Mouse (Mus musculus) limb, embryonic 13.5 days (tissue): ENCODE data around the gene Tmem54. TPM values are rescaled to one million over a fixed set of nuclear protein-coding genes. Genes with fewer than 3 reads are reported as not detected.

Experiments
- ATAC-seq: fragments of 200-750 bp; cut with Nextera tagmentation; 2 replicates; pipeline ENCODE4 v1.8.0; 2017; ENCODE audit warnings: low read depth, moderate number of reproducible peaks, moderate TSS enrichment; ENCODE audit not compliant: low FRiP score
- H3K27ac ChIP-seq: fragments of 300-500 bp; sonication (generic); 2 replicates; pipeline ENCODE4 v1.5.1; 2015; ENCODE audit warnings: inconsistent platforms, mild to moderate bottlenecking, moderate library complexity
- H3K27me3 ChIP-seq: fragments of 300-500 bp; sonication (generic); 2 replicates; pipeline ENCODE4 v1.6.1; 2015; ENCODE audit warnings: mild to moderate bottlenecking, inconsistent platforms
- H3K36me3 ChIP-seq: fragments of 300-500 bp; sonication (generic); 2 replicates; pipeline ENCODE4 v1.6.1; 2015; ENCODE audit warnings: inconsistent platforms, mild to moderate bottlenecking, moderate library complexity
- H3K4me1 ChIP-seq: fragments of 300-500 bp; sonication (generic); 2 replicates; pipeline ENCODE4 v1.6.1; 2015; ENCODE audit warnings: inconsistent platforms
- H3K4me2 ChIP-seq: fragments of 300-500 bp; sonication (generic); replicated peaks from 2 replicates; pipeline ENCODE4 v1.6.1; 2015; ENCODE audit warnings: inconsistent platforms, mild to moderate bottlenecking, moderate library complexity
- H3K4me3 ChIP-seq: fragments of 300-500 bp; sonication (generic); 2 replicates; pipeline ENCODE4 v1.5.1; 2015; ENCODE audit warnings: moderate library complexity, mild to moderate bottlenecking, inconsistent platforms
- H3K9ac ChIP-seq: fragments of 300-500 bp; sonication (generic); 2 replicates; pipeline ENCODE4 v1.6.1; 2015; ENCODE audit warnings: mild to moderate bottlenecking, inconsistent platforms
- H3K9me3 ChIP-seq: fragments of 300-500 bp; sonication (generic); 2 replicates; pipeline ENCODE4 v1.6.1; 2016; ENCODE audit warnings: inconsistent platforms
- whole genome bisulfite sequencing: fragments of 180-500 bp; shearing (Covaris S2); methylation state at CpG from one replicate; pipeline ENCODE4 v1.1.7; 2015; 5-methylcytosine and 5-hydroxymethylcytosine counted together
- polyA plus RNA-seq: library from polyadenylated mRNA; unstranded; fragments of >200 nt; fragmentation: Nextera tagmentation; extraction: Ambion mirVana; gene quantifications from 2 replicates; pipeline ENCODE4 v1.2.1, GENCODE M21; 2015

Tmem54 gene
- 5.0 and 5.6 TPM in 2 replicates for polyA plus RNA-seq

GRCm38 (mm10) chr4:129105356-129105755 lies at the start of gene Tmem54:
Gene Tmem54, plus strand, starts transcription at chr4:129105548.
- H3K9me3 ChIP-seq, result no peaks in the 10 kb centered on the region
- no peak for ATAC-seq
- peaks cover 56% of the 10 kb centered on the region for H3K27me3 ChIP-seq
- peak within 1 kb of the TSS; percentile 34 for H3K4me3 ChIP-seq
- H3K27ac ChIP-seq, result no peak within 1 kb of the TSS
- H3K9ac ChIP-seq, result peak within 1 kb of the TSS; percentile 52
- H3K4me1 ChIP-seq, result peaks cover 5% of the 10 kb centered on the region; the same call in 1 of the 2 replicates
- H3K36me3 ChIP-seq, result no peaks in the 10 kb centered on the region
- 1% methylated on average over 40 of the region's 40 CpGs for WGBS
- peak within 1 kb of the TSS; percentile 61 for H3K4me2 ChIP-seq

- H3K9ac ChIP-seq, result no peak overlapping the region
These were observed 49.8 kb upstream of the Tmem54 start for GRCm38 (mm10) chr4:129055562-129055961.

GRCm38 (mm10) chr4:129057533-129058206 lies 47.7 kb upstream of the Tmem54 start:
- no peaks in the 10 kb centered on the region for H3K36me3 ChIP-seq
- peak overlapping the region; percentile 91 for H3K4me3 ChIP-seq
- H3K4me1 ChIP-seq, result peaks cover 10% of the 10 kb centered on the region
- 5% methylated on average over 33 of the region's 44 CpGs for WGBS
- peak overlapping the region; percentile 84 for H3K27ac ChIP-seq
- ATAC-seq, result peak; percentile 96
- peak overlapping the region; percentile 90 for H3K9ac ChIP-seq
- H3K9me3 ChIP-seq, result no peaks in the 10 kb centered on the region
- peak overlapping the region; percentile 100 for H3K4me2 ChIP-seq
- H3K27me3 ChIP-seq, result no peaks in the 10 kb centered on the region

More at GRCm38 (mm10) chr4:129055562-129055961, 49.8 kb upstream of the Tmem54 start:
- WGBS, result 85% methylated on average over 5 of the region's 5 CpGs
- peaks cover 17% of the 10 kb centered on the region for H3K27me3 ChIP-seq
- no peak overlapping the region for H3K4me2 ChIP-seq
- no peak overlapping the region for H3K27ac ChIP-seq
- H3K4me3 ChIP-seq, result no peak overlapping the region
- ATAC-seq, result no peak
- H3K4me1 ChIP-seq, result peaks cover 10% of the 10 kb centered on the region
- no peaks in the 10 kb centered on the region for H3K36me3 ChIP-seq
- H3K9me3 ChIP-seq, result no peaks in the 10 kb centered on the region

- no peaks in the 10 kb centered on the region for H3K36me3 ChIP-seq
- under 1% methylated on average over 85 of the region's 107 CpGs for WGBS
- H3K4me2 ChIP-seq, result peak within 1 kb of the TSS; percentile 100
- H3K9me3 ChIP-seq, result no peaks in the 10 kb centered on the region
- peak within 1 kb of the TSS; percentile 91 for H3K4me3 ChIP-seq
- H3K4me1 ChIP-seq, result peaks cover 10% of the 10 kb centered on the region
- ATAC-seq, result peak; percentile 46
- no peaks in the 10 kb centered on the region for H3K27me3 ChIP-seq
- H3K27ac ChIP-seq, result peak within 1 kb of the TSS; percentile 84
- peak within 1 kb of the TSS; percentile 90 for H3K9ac ChIP-seq
These were observed 46.9 kb upstream of the Tmem54 start, which contains the start of gene Rnf19b for GRCm38 (mm10) chr4:129058207-129059092. Gene Rnf19b, plus strand, starts transcription at chr4:129058271.

GRCm38 (mm10) chr4:129059125-129059551 lies 46.2 kb upstream of the Tmem54 start:
- no peak for ATAC-seq
- H3K27ac ChIP-seq, result peak overlapping the region; percentile 84; the same call in 1 of the 2 replicates
- WGBS, result 2% methylated on average over 13 of the region's 13 CpGs

GRCm38 (mm10) chr4:129059922-129060321 lies 45.4 kb upstream of the Tmem54 start:
- Histone ChIP-seq H3K9ac (peak overlapping the region; percentile 90; the same call in 1 of the 2 replicates), H3K27me3 (no peaks in the 10 kb centered on the region), H3K4me1 (peaks cover 10% of the 10 kb centered on the region), H3K36me3 (no peaks in the 10 kb centered on the region), H3K4me2 (peak overlapping the region; percentile 100), H3K9me3 (no peaks in the 10 kb centered on the region), H3K4me3 (peak overlapping the region; percentile 91), H3K27ac (no peak overlapping the region)
- ATAC-seq, result no peak
- WGBS, result 32% methylated on average over 4 of the region's 4 CpGs

More at GRCm38 (mm10) chr4:129059125-129059551, 46.2 kb upstream of the Tmem54 start:
- Histone ChIP-seq H3K9ac (peak overlapping the region; percentile 90), H3K36me3 (no peaks in the 10 kb centered on the region), H3K9me3 (no peaks in the 10 kb centered on the region), H3K4me1 (peaks cover 10% of the 10 kb centered on the region), H3K27me3 (no peaks in the 10 kb centered on the region), H3K4me2 (peak overlapping the region; percentile 100), H3K4me3 (peak overlapping the region; percentile 91)

GRCm38 (mm10) chr4:129061486-129061885 lies 43.9 kb upstream of the Tmem54 start:
- 85% methylated on average over 1 of the region's 1 CpGs for WGBS

GRCm38 (mm10) chr4:129062281-129063075 lies 42.9 kb upstream of the Tmem54 start:
- Histone ChIP-seq H3K27me3 (no peaks in the 10 kb centered on the region), H3K4me1 (peaks cover 10% of the 10 kb centered on the region), H3K27ac (no peak overlapping the region), H3K9me3 (no peaks in the 10 kb centered on the region), H3K4me3 (no peak overlapping the region), H3K4me2 (no peak overlapping the region), H3K9ac (no peak overlapping the region), H3K36me3 (no peaks in the 10 kb centered on the region)
- WGBS, result 86% methylated on average over 3 of the region's 3 CpGs
- no peak for ATAC-seq

More at GRCm38 (mm10) chr4:129061486-129061885, 43.9 kb upstream of the Tmem54 start:
- Histone ChIP-seq H3K9me3 (no peaks in the 10 kb centered on the region), H3K27me3 (no peaks in the 10 kb centered on the region), H3K27ac (no peak overlapping the region), H3K36me3 (no peaks in the 10 kb centered on the region), H3K4me1 (peaks cover 10% of the 10 kb centered on the region), H3K9ac (no peak overlapping the region), H3K4me2 (no peak overlapping the region), H3K4me3 (no peak overlapping the region)
- ATAC-seq, result no peak

DNA sequence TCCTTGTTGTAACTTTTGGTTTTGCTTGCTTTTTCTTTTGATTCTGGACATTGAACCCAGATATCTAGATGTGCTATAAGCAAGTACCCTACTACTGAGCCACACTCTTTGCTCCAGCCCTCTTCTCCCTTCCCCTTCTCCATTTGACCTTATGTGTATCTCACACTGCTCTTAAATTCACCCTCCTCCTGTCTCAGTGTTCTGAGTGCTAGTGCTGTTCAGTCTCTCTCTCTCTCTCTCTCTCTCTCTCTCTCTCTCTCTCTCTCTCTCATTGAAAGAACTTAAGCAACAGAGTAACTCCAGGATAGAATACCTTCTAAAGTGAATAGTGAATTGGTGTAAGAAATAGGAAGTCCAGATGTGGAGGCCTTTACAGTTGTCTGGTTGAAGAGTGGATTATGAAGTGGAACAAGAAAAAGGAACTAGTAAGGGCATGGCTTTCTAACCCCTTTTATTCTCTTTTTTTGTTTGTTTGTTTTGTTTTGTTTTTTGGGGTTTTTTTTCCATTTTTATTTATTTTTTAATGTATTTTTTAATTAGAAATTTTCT lies 39.6 kb upstream of the Tmem54 start:
- H3K4me2 ChIP-seq, result no peak overlapping the region
- H3K9ac ChIP-seq, result no peak overlapping the region
- ATAC-seq, result no peak
- H3K27me3 ChIP-seq, result no peaks in the 10 kb centered on the region
- H3K27ac ChIP-seq, result no peak overlapping the region
- H3K4me1 ChIP-seq, result 0 out of 2 replicates have a peak, but pooled peaks cover 3% of the 10 kb centered on the region
- no peaks in the 10 kb centered on the region for H3K36me3 ChIP-seq
- H3K9me3 ChIP-seq, result no peaks in the 10 kb centered on the region
- H3K4me3 ChIP-seq, result no peak overlapping the region

DNA sequence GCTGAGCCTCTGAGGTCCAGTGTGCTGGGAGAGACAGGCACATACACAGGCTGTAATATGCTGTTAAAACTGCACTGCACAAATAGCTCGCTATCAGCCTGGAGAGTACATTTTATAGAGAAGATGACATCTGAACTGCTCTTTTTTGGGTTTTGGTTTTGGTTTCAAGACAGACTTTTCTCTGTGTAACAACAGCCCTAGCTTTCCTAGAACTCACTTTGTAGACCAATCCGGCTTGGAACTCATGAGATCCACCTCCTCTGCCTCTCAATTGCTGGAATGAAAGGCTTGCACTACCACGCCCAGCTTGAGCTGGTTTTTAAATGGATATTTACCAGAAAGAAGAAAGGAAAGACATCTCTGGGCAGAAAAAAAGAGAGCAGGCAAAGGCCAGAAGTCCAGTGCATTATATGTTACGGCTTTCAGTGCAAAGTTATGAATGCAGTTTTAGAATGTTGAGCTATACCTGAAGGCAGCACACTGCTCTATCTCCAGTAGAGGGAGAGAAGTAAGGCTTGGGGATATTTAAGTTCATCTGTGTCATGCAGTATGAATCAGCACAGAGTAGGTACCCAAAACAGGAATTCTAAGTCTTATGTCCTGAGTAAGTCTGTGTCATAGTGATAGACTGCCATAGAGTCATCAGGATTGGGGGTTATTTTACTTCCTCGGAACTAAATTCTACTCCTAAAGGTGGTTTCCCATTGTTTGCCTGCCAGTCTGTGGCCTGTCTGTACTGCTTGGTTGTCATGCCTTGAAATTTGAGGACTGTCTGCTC lies 37.5 kb upstream of the Tmem54 start:
- no peak for ATAC-seq
- Histone ChIP-seq H3K9ac (no peak overlapping the region), H3K4me1 (peaks cover 9% of the 10 kb centered on the region; the same call in 1 of the 2 replicates), H3K27me3 (no peaks in the 10 kb centered on the region), H3K27ac (no peak overlapping the region), H3K36me3 (no peaks in the 10 kb centered on the region), H3K4me3 (no peak overlapping the region), H3K9me3 (no peaks in the 10 kb centered on the region), H3K4me2 (no peak overlapping the region)
- 83% methylated on average over 5 of the region's 5 CpGs for WGBS

DNA sequence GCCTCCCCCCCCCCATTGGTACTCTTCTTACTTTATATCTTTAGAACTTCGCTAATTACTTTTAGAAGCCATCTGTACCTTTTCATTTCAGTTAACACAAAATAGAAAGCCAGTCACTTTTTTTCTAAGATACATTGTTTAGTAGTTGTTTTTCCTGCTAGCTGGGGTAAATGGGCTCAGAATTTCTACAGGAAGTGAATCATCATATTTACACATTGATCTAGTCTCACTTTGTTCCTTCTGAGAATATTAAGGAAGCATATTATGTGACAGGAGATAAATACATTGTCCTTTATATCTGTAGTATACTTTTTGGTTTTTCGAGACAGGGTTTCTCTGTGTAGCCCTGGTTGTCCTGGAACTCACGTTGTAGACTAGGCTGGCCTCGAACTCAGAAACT lies 36.5 kb upstream of the Tmem54 start:
- WGBS, result 92% methylated on average over 4 of the region's 4 CpGs

More for the DNA sequence above, 36.5 kb upstream of the Tmem54 start:
- H3K4me3 ChIP-seq, result no peak overlapping the region
- peaks cover 9% of the 10 kb centered on the region; the same call in 1 of the 2 replicates for H3K4me1 ChIP-seq
- no peaks in the 10 kb centered on the region for H3K27me3 ChIP-seq
- no peak overlapping the region for H3K27ac ChIP-seq
- H3K9me3 ChIP-seq, result no peaks in the 10 kb centered on the region
- peaks cover 7% of the 10 kb centered on the region for H3K36me3 ChIP-seq
- no peak for ATAC-seq
- no peak overlapping the region for H3K9ac ChIP-seq
- H3K4me2 ChIP-seq, result no peak overlapping the region
